Mouse (Mus musculus): ENCODE data around the gene Cnbp. TPM values are rescaled to one million over a fixed set of nuclear protein-coding genes. Genes with fewer than 3 reads are reported as not detected.

The Cnbp gene
- polyA plus RNA-seq, 1 experiment from 2014 or later = 1,368 TPM

- ATAC-seq (replicated peaks; ENCODE audit: insufficient number of reproducible peaks, low FRiP score, low TSS enrichment, low read depth) = no peak
- Histone ChIP-seq H3K4me3 (ENCODE audit: low read depth, low read length) (no peak overlapping the region), H3K9me3 (replicated peaks; ENCODE audit: control insufficient read depth, low read length) (no peaks in the 10 kb centered on the region), H3K4me2 (ENCODE audit: low read depth, low read length) (no peak overlapping the region), H3K27ac (replicated peaks; ENCODE audit: low read depth, low read length) (no peak overlapping the region), H3K36me3 (replicated peaks; ENCODE audit: control insufficient read depth, insufficient read depth, low read depth, low read length) (no peaks in the 10 kb centered on the region), H3K4me1 (ENCODE audit: control insufficient read depth, insufficient read depth, low read length) (no peaks in the 10 kb centered on the region), H3K27me3 (ENCODE audit: control insufficient read depth, insufficient read depth, low read length) (no peaks in the 10 kb centered on the region), H3K9ac (replicated peaks; ENCODE audit: low read length) (no peak overlapping the region)
- DNase-seq (ENCODE audit: low spot score) = no peak
- WGBS = 67% methylated on average over 3 of the region's 3 CpGs
Observed at GRCm38 (mm10) chr6:87808521-87808920, 42.4 kb downstream of the Cnbp start.

DNA sequence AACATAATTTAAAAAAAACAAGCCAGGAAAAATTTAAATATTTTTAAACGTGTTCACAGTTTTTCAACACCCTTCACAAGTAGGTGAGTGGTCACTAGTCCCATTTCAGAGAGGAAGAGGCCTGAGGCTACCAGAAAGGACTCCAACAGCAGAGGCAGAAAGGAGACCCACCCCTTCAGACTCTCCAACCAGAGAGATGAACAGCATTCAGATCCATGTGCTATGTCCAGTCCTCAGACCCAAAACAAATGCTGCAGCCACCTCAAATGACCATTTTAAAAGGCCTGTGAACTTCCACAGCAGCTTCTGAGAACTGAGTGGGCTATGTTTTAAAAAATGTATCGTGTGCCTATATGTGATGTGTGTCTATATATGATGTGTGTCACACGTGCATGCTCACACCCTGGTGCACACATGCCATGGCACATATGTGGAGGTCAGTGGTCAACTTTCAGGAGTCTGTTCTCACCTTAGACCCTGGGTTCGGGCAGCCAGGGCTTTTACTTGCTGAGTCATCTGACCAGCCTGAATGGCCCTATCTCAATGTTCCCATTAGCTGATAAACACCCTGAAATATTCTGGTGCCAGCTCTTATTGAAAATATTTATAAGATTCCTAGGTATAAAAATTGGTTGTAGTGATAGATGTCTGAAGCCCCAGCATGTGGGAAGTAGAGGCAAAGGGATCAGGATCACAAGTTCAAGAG lies 43.0 kb downstream of the Cnbp start:
- Histone ChIP-seq H3K9me3 (replicated peaks; ENCODE audit: control insufficient read depth, low read length) (no peaks in the 10 kb centered on the region), H3K27ac (replicated peaks; ENCODE audit: low read depth, low read length) (no peak overlapping the region), H3K4me3 (ENCODE audit: low read depth, low read length) (no peak overlapping the region), H3K36me3 (replicated peaks; ENCODE audit: control insufficient read depth, insufficient read depth, low read depth, low read length) (no peaks in the 10 kb centered on the region), H3K4me1 (ENCODE audit: control insufficient read depth, insufficient read depth, low read length) (no peaks in the 10 kb centered on the region), H3K27me3 (ENCODE audit: control insufficient read depth, insufficient read depth, low read length) (no peaks in the 10 kb centered on the region), H3K9ac (replicated peaks; ENCODE audit: low read length) (no peak overlapping the region), H3K4me2 (ENCODE audit: low read depth, low read length) (no peak overlapping the region)
- no peak for DNase-seq (ENCODE audit: low spot score)
- 81% methylated on average over 4 of the region's 4 CpGs for WGBS
- ATAC-seq (replicated peaks; ENCODE audit: insufficient number of reproducible peaks, low FRiP score, low TSS enrichment, low read depth) = no peak

GRCm38 (mm10) chr6:87806857-87807256 lies 44.0 kb downstream of the Cnbp start:
- H3K27ac ChIP-seq (replicated peaks; ENCODE audit: low read depth, low read length) = no peak overlapping the region
- no peak overlapping the region for H3K9ac ChIP-seq (replicated peaks; ENCODE audit: low read length)
- no peak overlapping the region for H3K4me2 ChIP-seq (ENCODE audit: low read depth, low read length)
- no peak for ATAC-seq (replicated peaks; ENCODE audit: insufficient number of reproducible peaks, low FRiP score, low TSS enrichment, low read depth)
- H3K4me3 ChIP-seq (ENCODE audit: low read depth, low read length) = no peak overlapping the region
- DNase-seq (ENCODE audit: low spot score) = no peak
- WGBS = 73% methylated on average over 2 of the region's 2 CpGs
- H3K9me3 ChIP-seq (replicated peaks; ENCODE audit: control insufficient read depth, low read length) = no peaks in the 10 kb centered on the region
- no peaks in the 10 kb centered on the region for H3K4me1 ChIP-seq (ENCODE audit: control insufficient read depth, insufficient read depth, low read length)
- no peaks in the 10 kb centered on the region for H3K36me3 ChIP-seq (replicated peaks; ENCODE audit: control insufficient read depth, insufficient read depth, low read depth, low read length)
- no peaks in the 10 kb centered on the region for H3K27me3 ChIP-seq (ENCODE audit: control insufficient read depth, insufficient read depth, low read length)

- Histone ChIP-seq H3K4me2 (ENCODE audit: low read depth, low read length) (no peak overlapping the region), H3K36me3 (replicated peaks; ENCODE audit: control insufficient read depth, insufficient read depth, low read depth, low read length) (no peaks in the 10 kb centered on the region)
- WGBS = 91% methylated on average over 2 of the region's 2 CpGs
Observed at GRCm38 (mm10) chr6:87806028-87806427, 44.9 kb downstream of the Cnbp start.

DNA sequence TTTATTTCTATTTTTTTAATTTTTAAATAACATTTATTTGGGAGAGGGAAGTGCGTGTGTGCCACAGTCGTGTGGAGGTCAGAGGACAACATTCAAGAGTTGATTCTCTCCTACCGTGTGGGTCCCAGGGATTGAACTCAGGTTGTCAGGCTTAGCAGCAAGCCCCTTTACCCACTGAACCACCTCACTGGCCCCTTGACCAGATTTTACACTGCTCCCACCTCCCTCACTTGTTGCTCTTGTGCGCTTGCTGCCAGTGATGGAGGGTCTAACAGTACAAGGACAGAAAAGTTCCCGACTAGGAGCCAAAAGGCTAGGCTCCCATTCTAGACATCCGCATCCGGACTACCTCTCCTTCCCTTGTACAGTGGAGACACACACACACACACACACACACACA lies 45.5 kb downstream of the Cnbp start:
- no peak overlapping the region for H3K9ac ChIP-seq (replicated peaks; ENCODE audit: low read length)
- H3K9me3 ChIP-seq (replicated peaks; ENCODE audit: control insufficient read depth, low read length) = no peaks in the 10 kb centered on the region
- no peak overlapping the region for H3K4me2 ChIP-seq (ENCODE audit: low read depth, low read length)
- DNase-seq (ENCODE audit: low spot score) (no peak), ATAC-seq (replicated peaks; ENCODE audit: insufficient number of reproducible peaks, low FRiP score, low TSS enrichment, low read depth) (no peak)
- no peaks in the 10 kb centered on the region for H3K27me3 ChIP-seq (ENCODE audit: control insufficient read depth, insufficient read depth, low read length)
- no peaks in the 10 kb centered on the region for H3K4me1 ChIP-seq (ENCODE audit: control insufficient read depth, insufficient read depth, low read length)
- no peaks in the 10 kb centered on the region for H3K36me3 ChIP-seq (replicated peaks; ENCODE audit: control insufficient read depth, insufficient read depth, low read depth, low read length)
- no peak overlapping the region for H3K27ac ChIP-seq (replicated peaks; ENCODE audit: low read depth, low read length)
- H3K4me3 ChIP-seq (ENCODE audit: low read depth, low read length) = no peak overlapping the region
- 88% methylated on average over 7 of the region's 7 CpGs for WGBS

More at GRCm38 (mm10) chr6:87806028-87806427, 44.9 kb downstream of the Cnbp start:
- Histone ChIP-seq H3K27me3 (ENCODE audit: control insufficient read depth, insufficient read depth, low read length) (no peaks in the 10 kb centered on the region), H3K9ac (replicated peaks; ENCODE audit: low read length) (no peak overlapping the region), H3K27ac (replicated peaks; ENCODE audit: low read depth, low read length) (no peak overlapping the region), H3K4me1 (ENCODE audit: control insufficient read depth, insufficient read depth, low read length) (no peaks in the 10 kb centered on the region), H3K4me3 (ENCODE audit: low read depth, low read length) (no peak overlapping the region), H3K9me3 (replicated peaks; ENCODE audit: control insufficient read depth, low read length) (no peaks in the 10 kb centered on the region)
- DNase-seq (ENCODE audit: low spot score) (no peak), ATAC-seq (replicated peaks; ENCODE audit: insufficient number of reproducible peaks, low FRiP score, low TSS enrichment, low read depth) (no peak)

GRCm38 (mm10) chr6:87804886-87805285 lies 46.0 kb downstream of the Cnbp start:
- Histone ChIP-seq H3K27me3 (ENCODE audit: control insufficient read depth, insufficient read depth, low read length) (no peaks in the 10 kb centered on the region), H3K9ac (replicated peaks; ENCODE audit: low read length) (no peak overlapping the region), H3K9me3 (replicated peaks; ENCODE audit: control insufficient read depth, low read length) (no peaks in the 10 kb centered on the region), H3K4me3 (ENCODE audit: low read depth, low read length) (no peak overlapping the region), H3K36me3 (replicated peaks; ENCODE audit: control insufficient read depth, insufficient read depth, low read depth, low read length) (no peaks in the 10 kb centered on the region), H3K4me2 (ENCODE audit: low read depth, low read length) (no peak overlapping the region), H3K4me1 (ENCODE audit: control insufficient read depth, insufficient read depth, low read length) (no peaks in the 10 kb centered on the region), H3K27ac (replicated peaks; ENCODE audit: low read depth, low read length) (no peak overlapping the region)
- 89% methylated on average over 7 of the region's 7 CpGs for WGBS
- DNase-seq (ENCODE audit: low spot score) (no peak), ATAC-seq (replicated peaks; ENCODE audit: insufficient number of reproducible peaks, low FRiP score, low TSS enrichment, low read depth) (no peak)

- DNase-seq (ENCODE audit: low spot score) (no peak), ATAC-seq (replicated peaks; ENCODE audit: insufficient number of reproducible peaks, low FRiP score, low TSS enrichment, low read depth) (no peak)
- H3K4me1 ChIP-seq (ENCODE audit: control insufficient read depth, insufficient read depth, low read length) = no peaks in the 10 kb centered on the region
- no peak overlapping the region for H3K9ac ChIP-seq (replicated peaks; ENCODE audit: low read length)
- no peaks in the 10 kb centered on the region for H3K9me3 ChIP-seq (replicated peaks; ENCODE audit: control insufficient read depth, low read length)
- H3K4me2 ChIP-seq (ENCODE audit: low read depth, low read length) = no peak overlapping the region
- no peak overlapping the region for H3K4me3 ChIP-seq (ENCODE audit: low read depth, low read length)
- 86% methylated on average over 1 of the region's 1 CpGs for WGBS
- no peaks in the 10 kb centered on the region for H3K27me3 ChIP-seq (ENCODE audit: control insufficient read depth, insufficient read depth, low read length)
- H3K27ac ChIP-seq (replicated peaks; ENCODE audit: low read depth, low read length) = no peak overlapping the region
- no peaks in the 10 kb centered on the region for H3K36me3 ChIP-seq (replicated peaks; ENCODE audit: control insufficient read depth, insufficient read depth, low read depth, low read length)
Observed at GRCm38 (mm10) chr6:87804036-87804435, 46.9 kb downstream of the Cnbp start.

GRCm38 (mm10) chr6:87802462-87802861 lies 48.4 kb downstream of the Cnbp start:
- Histone ChIP-seq H3K4me2 (ENCODE audit: low read depth, low read length) (no peak overlapping the region), H3K27me3 (ENCODE audit: control insufficient read depth, insufficient read depth, low read length) (no peaks in the 10 kb centered on the region), H3K4me3 (ENCODE audit: low read depth, low read length) (no peak overlapping the region), H3K9ac (replicated peaks; ENCODE audit: low read length) (no peak overlapping the region), H3K27ac (replicated peaks; ENCODE audit: low read depth, low read length) (no peak overlapping the region), H3K36me3 (replicated peaks; ENCODE audit: control insufficient read depth, insufficient read depth, low read depth, low read length) (no peaks in the 10 kb centered on the region), H3K4me1 (ENCODE audit: control insufficient read depth, insufficient read depth, low read length) (no peaks in the 10 kb centered on the region), H3K9me3 (replicated peaks; ENCODE audit: control insufficient read depth, low read length) (no peaks in the 10 kb centered on the region)
- DNase-seq (ENCODE audit: low spot score) (no peak), ATAC-seq (replicated peaks; ENCODE audit: insufficient number of reproducible peaks, low FRiP score, low TSS enrichment, low read depth) (no peak)
- WGBS = 81% methylated on average over 7 of the region's 7 CpGs

Data from embryonic facial prominence, embryonic 11.5 days (tissue).